Mouse (Mus musculus) liver, adult 2 months (tissue): ENCODE data around the gene Nr5a1.

Source experiments
- CTCF ChIP-seq: fragments of 200-500 bp; IDR thresholded peaks from 2 replicates; pipeline ENCODE4 v1.5.1; 2011; ENCODE audit warnings: low read depth, low read length, control low read depth
- POLR2A ChIP-seq: fragments of 200-500 bp; IDR thresholded peaks from 2 replicates; pipeline ENCODE4 v1.6.1; 2011; ENCODE audit warnings: low read length, control low read depth; ENCODE audit not compliant: insufficient read depth; ENCODE audit errors: extremely low read depth

GRCm38 (mm10) chr2:38672496-38672895 is 41.8 kb downstream of the Nr5a1 start:
- TF ChIP-seq POLR2A (no peak), CTCF (no peak)
